Mouse (Mus musculus) urinary bladder, postnatal 14 days (tissue): ENCODE measurements around the gene Gm15517.
"Not testable (repeated sequence)": the region's sequence is repeated elsewhere in the genome, so short reads cannot be mapped to it uniquely, and the experiment has no call there.

Experiments
- DNase-seq: peaks from one replicate; pipeline ENCODE4 v3.0.0; 2021; ENCODE audit warnings: low spot score

The Gm15517 gene

GRCm38 (mm10) chr7:44261147-44261546 is at the start of gene Gm15517:
Gene Gm15517 (plus strand): TSS chr7:44261447.
- no peak for DNase-seq

DNA sequence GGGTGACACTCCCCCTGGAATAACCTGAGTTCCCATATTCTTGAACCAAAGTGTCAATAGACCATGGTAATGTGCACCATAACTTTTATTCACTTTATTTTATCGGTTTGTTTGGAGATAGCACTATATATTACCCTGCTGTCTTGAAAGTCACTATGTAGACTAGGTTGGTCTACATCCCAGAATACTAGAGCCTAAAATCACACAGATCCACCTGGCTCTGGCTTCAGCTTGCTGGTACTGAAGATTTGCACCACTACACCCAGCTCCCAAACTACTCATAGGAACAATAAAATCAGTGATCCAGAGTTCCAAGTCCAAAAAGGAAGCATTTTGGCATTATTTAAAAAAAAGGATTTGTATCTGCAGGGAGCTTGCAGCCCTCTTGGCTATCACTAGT is 45.6 kb upstream of the Gm15517 start, which contains the start of gene Klk1b5:
Gene Klk1b5 (plus strand): TSS at position 301 of the 400 bp plus-strand sequence.
- DNase-seq = no peak

- DNase-seq = not testable (repeated sequence)
Measured at GRCm38 (mm10) chr7:44221601-44222000, 39.6 kb upstream of the Gm15517 start.

- not testable (repeated sequence) for DNase-seq
Measured at GRCm38 (mm10) chr7:44222335-44222734, 38.9 kb upstream of the Gm15517 start.

DNA sequence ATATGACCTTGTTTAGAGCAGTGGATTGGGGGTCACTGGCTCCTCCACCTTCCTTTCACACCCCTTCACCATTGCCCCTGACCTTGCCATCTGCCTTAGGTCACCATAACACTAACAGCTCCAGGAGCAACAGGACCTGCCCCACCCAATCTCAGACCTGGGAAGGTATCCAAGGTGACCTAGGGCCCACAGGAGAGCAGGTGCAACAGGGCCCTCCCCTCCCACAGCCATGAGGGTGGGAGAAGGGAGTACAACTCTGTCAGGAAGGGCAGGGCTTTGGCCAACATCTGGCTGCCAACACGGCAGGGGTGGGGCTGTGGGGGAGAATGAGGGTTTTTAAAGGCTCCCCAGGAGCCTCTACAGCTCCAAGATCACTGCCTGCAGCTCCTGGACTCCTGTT is 36.2 kb upstream of the Gm15517 start, which contains the start of gene Klk1:
Gene Klk1 (plus strand): TSS at position 285 of the 400 bp plus-strand sequence.
- DNase-seq = no peak

DNA sequence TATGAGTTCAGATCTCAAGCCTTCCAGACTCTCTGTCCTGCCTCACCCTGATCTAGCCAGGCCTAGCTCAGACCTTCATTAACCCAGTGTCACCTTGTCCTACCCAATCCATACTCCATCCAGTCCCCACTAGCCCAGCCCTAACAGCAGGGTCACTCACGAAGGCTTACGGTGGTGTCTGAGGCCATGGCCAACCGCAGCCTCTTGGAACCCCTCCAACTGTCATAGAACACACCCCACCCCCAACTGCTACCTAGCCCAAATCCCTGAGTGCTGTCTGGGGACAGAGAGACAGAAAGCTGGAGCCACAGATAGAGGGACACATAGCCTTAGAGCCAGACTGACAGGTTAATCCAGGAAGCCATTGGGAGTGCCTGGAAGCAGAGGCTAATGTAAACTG is 25.3 kb upstream of the Gm15517 start, which contains the start of gene Gm36864:
Gene Gm36864 (plus strand): TSS at position 269 of the 400 bp plus-strand sequence.
- no peak for DNase-seq

DNA sequence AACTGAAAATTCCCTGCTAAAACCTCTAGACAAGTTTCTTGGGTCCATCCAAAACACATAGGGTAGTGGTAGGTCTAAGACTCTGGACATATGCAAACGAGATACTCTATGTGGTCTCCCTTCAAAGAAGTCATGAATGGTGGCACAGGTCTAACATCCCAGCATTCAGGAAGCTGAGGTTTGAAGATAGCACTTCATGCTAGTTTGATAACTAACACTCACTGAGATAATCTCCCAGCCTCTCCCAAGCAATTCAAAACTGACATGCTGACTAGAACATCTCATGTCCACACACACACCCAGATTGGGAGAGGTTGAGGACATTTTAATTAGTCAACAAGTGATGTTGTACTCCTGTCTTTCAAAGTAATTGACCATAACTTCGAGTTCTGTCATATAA is 21.3 kb upstream of the Gm15517 start:
- DNase-seq = no peak

DNA sequence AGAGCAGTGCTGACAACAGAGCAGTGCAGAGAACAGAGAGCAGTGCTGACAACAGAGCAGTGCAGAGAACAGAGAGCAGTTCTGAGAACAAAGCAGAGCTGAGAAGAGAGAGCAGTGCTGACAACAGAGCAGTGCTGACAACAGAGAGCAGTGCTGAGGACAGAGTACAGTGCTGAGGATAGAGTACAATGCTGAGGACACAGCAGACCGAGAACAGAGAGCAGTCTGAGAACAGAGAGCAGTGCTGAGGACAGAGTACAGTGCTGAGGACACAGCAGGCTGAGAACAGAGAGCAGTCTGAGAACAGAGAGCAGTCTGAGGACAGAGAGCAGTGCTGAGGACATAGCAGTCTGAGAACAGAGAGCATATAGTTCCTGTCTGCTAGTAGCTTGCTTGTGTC is 20.5 kb upstream of the Gm15517 start:
- no peak for DNase-seq

GRCm38 (mm10) chr7:44241163-44241562 is 20.1 kb upstream of the Gm15517 start:
- no peak for DNase-seq

GRCm38 (mm10) chr7:44244080-44244479 is 17.2 kb upstream of the Gm15517 start:
- no peak for DNase-seq

DNA sequence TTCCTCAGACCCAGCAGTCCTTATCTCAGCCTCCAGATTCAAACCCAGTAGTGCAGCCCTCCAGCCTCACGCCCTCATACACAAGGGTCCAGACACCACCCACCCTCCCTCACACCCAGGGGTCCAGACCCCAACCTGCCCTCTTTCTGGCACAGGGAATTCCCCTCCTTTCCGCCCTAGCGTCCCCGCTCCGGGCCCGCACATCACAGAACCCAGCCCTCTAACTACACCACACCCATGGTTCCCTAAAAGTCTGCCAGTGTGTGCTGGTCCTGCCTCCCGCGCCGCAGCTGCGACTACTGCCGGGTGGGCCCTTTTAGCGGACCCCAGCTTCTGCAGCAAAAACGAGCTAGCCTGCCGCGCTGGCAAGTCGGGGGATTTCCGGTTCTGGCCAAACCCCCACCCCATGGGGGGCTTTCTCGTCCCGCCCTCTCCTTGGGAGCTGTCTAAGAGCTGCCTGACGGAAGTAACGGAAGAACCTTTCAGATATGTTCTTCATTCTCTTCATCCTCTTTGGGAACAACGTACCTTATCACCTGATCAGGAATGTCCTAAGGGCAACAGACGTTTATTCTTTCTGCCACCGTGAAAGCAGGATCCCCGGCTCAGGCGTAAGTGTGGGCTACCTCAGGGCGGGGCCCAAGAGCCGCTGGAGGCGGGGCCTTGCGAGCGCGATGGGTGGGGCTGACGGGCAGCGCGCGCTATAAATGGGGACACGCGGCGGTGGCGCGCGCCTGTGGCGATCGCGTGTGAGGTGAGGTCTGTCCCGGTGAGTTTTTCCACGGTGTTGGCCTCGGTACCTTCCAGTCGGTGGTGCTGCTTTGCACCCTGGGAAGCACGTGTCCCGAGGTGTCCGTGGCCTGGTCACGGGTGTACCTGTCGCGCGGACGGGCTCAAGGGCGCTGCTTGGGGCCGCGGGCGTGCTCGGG is 14.9 kb upstream of the Gm15517 start, which contains the start of the genes 1700028J19Rik and 2410002F23Rik:
Gene 1700028J19Rik (minus strand): TSS at position 641 of the 929 bp plus-strand sequence.
Gene 2410002F23Rik (plus strand): TSS at position 668 of the 929 bp plus-strand sequence.
- peak; percentile 91 for DNase-seq

DNA sequence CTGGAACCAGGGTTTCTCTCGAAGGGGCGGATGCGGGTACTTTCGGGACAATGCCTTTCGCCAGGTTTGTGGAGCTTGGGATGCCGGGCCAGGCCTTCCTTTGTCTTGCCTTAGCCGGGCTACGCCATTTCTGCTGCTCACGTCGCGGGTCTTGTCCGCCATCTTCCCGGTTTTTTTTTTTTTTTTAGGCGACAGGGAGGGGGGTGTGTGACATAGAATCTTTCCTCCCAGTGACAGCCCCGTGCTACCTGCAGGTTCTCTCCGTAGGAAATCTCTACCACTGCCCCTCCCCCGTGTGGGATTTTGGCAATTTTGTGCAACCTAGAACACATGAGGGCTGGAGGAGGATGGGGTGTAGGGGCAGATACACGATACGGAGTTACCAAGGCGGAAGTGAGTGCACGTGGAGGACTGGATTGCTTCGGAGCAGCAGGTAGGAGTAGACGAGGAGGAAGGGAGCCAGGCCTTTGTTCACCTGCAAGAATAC is 14.2 kb upstream of the Gm15517 start:
- DNase-seq = peak; percentile 53

DNA sequence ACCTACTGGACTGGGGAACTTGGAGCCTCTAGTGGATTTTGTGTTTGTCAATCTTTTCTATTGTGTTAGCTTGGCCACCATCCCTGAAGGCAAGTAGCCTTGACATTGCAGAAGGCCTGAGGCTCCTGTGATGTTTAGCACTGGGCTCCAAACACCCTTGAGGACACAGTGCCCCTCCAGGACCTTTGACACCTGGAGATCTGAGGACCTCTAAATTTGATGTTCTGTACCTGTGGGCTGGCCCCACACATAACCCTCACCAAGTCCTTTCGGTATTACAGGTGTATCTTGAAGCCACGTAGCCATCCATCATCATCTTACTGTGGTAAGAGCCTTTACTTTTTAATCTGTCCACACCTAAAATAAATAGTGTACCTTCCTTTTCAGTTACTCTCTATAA is 13.3 kb upstream of the Gm15517 start:
- DNase-seq = no peak

- DNase-seq = no peak
Measured at GRCm38 (mm10) chr7:44249248-44249647, 12.0 kb upstream of the Gm15517 start.

GRCm38 (mm10) chr7:44250732-44251275 is 10.4 kb upstream of the Gm15517 start:
- DNase-seq = not testable (repeated sequence)

DNA sequence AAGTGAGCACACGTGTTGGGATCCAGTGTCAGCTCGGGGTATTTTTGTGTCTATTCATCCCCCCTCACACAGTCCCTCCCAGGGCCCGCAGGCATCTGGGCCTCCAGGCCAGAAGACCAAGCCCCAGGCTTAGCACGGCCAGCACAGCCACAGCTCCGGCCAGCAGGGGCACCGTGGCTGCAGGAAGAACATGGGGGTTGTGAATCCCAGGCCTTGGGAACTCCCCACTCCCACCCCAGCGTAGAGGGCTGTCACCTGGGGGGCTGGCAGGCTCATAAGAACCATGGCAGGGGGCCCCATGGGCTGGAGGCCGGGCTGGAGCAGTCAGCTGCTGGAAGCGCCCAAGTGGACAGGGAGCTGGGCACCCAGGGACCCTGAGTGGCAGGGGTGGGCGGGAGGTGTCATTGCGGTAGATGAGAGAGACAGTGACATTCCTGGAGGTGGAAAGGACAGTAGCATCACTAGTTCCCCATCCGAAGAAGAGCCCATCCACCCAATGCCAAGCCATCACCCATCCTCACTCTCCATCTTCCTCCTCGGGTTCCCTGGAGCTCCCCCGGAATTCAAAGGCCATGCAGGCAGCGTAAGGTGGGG is 8.1 kb upstream of the Gm15517 start:
- DNase-seq = no peak

GRCm38 (mm10) chr7:44254930-44255329 is 6.3 kb upstream of the Gm15517 start:
- no peak for DNase-seq

DNA sequence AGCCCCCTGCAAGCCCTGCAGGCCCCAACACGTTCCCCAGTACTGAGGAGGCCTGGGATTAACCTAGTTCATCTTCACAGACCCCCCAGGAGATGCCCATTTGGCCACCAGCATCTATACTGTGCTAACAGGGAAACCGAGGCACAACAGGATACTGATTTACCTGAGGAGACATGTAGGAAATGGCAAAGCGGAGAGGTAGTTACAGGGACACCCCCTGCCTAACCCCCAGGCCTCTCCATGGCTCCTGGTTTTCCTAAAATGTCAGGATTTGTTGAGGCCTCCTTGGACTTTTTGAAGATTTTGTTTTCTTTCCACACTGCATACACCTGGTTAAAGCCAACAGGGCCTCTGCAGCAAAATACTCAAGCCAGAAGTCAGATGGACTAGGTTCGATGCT is 4.0 kb upstream of the Gm15517 start, which contains the start of gene Acp4:
Gene Acp4 (minus strand): TSS at position 101 of the 400 bp plus-strand sequence.
- no peak for DNase-seq

- DNase-seq = no peak
Measured at GRCm38 (mm10) chr7:44260410-44260809, 837 bp upstream of the Gm15517 start.

- DNase-seq = peak; percentile 93
Measured at GRCm38 (mm10) chr7:44262791-44263643, 1.8 kb downstream of the Gm15517 start.

GRCm38 (mm10) chr7:44268117-44268516 is 6.9 kb downstream of the Gm15517 start:
- DNase-seq = no peak
